21 mouse cellular contexts compared by ENCODE assay signal in genomic region chr2:64069950-64070695, GRCm38 (mm10). TPM values are rescaled to one million over a fixed set of nuclear protein-coding genes. Genes with fewer than 3 reads are reported as not detected.
DNase-seq lines count a peak whose midpoint lies in the region; ATAC-seq and TF ChIP-seq lines count a peak whose summit lies in the region.
"Had no signal": no experiment of that assay in that cellular context is flagged by ENCODE, and none has a peak within 500 bp of the region (broad histone marks: within the 10 kb centered on the region; RNA-seq: fewer than 3 reads in every experiment).

No protein-coding gene starts in this region.

- no peaks in the 10 kb centered on the region; the same call in 1 of the 2 replicates for H3K79me2 ChIP-seq in liver, adult 2 months (ENCODE audit: control insufficient read depth, insufficient read depth, low read length)

- no peaks in the 10 kb centered on the region for H3K36me3 ChIP-seq in liver, adult 2 months (ENCODE audit: control insufficient read depth, insufficient read depth, low read length)
- H3K36me3 ChIP-seq in liver, embryonic 12.5 days = no peaks in the 10 kb centered on the region
- no peaks in the 10 kb centered on the region for H3K36me3 ChIP-seq in heart, embryonic 11.5 days (ENCODE audit: control insufficient read depth, insufficient read depth, low read length)
- H3K36me3 ChIP-seq in embryonic facial prominence, embryonic 10.5 days (replicated peaks) = no peaks in the 10 kb centered on the region
- H3K36me3 ChIP-seq in midbrain, embryonic 11.5 days (ENCODE audit: control insufficient read depth, insufficient read depth, low read length) = no peaks in the 10 kb centered on the region
- H3K36me3 ChIP-seq: embryonic facial prominence, embryonic 12.5 days; limb, embryonic 13.5 days; neural tube, embryonic 12.5 days; stomach, embryonic 15.5 days had no signal

- no peak for TF ChIP-seq POLR2A in liver, adult 2 months (IDR thresholded peaks at IDR 0.05; ENCODE audit: extremely low read depth, insufficient read depth, low read length)
- TF ChIP-seq POLR2A in lung, adult 2 months (IDR thresholded peaks at IDR 0.05; ENCODE audit: borderline replicate concordance, extremely low read depth, low read depth, low read length) = no peak

- no peaks in the 10 kb centered on the region for H3K9me3 ChIP-seq in liver, embryonic 12.5 days (replicated peaks)
- H3K9me3 ChIP-seq in heart, embryonic 11.5 days (replicated peaks; ENCODE audit: control insufficient read depth, low read length) = no peaks in the 10 kb centered on the region
- no peaks in the 10 kb centered on the region for H3K9me3 ChIP-seq in embryonic facial prominence, embryonic 10.5 days
- no peaks in the 10 kb centered on the region for H3K9me3 ChIP-seq in midbrain, embryonic 11.5 days (ENCODE audit: control insufficient read depth, low read length)
- H3K9me3 ChIP-seq: embryonic facial prominence, embryonic 12.5 days; limb, embryonic 13.5 days; neural tube, embryonic 12.5 days; stomach, embryonic 15.5 days had no signal

- no peaks in the 10 kb centered on the region for H3K27me3 ChIP-seq in liver, adult 2 months (ENCODE audit: control insufficient read depth, insufficient read depth, low read length)
- no peaks in the 10 kb centered on the region for H3K27me3 ChIP-seq in liver, embryonic 12.5 days (replicated peaks)
- no peaks in the 10 kb centered on the region for H3K27me3 ChIP-seq in heart, embryonic 11.5 days (ENCODE audit: control insufficient read depth, insufficient read depth, low read length)
- no peaks in the 10 kb centered on the region for H3K27me3 ChIP-seq in embryonic facial prominence, embryonic 10.5 days (replicated peaks; ENCODE audit: low read depth, poor library complexity, severe bottlenecking)
- no peaks in the 10 kb centered on the region for H3K27me3 ChIP-seq in midbrain, embryonic 11.5 days (ENCODE audit: control insufficient read depth, insufficient read depth, low read length)
- H3K27me3 ChIP-seq: embryonic facial prominence, embryonic 12.5 days; limb, embryonic 13.5 days; neural tube, embryonic 12.5 days; stomach, embryonic 15.5 days had no signal

- no peak overlapping the region for H3K9ac ChIP-seq in liver, adult 2 months (ENCODE audit: low read depth, low read length)
- no peak overlapping the region for H3K9ac ChIP-seq in liver, embryonic 12.5 days
- H3K9ac ChIP-seq in heart, embryonic 11.5 days (ENCODE audit: low read depth, low read length) = no peak overlapping the region
- H3K9ac ChIP-seq in midbrain, embryonic 11.5 days (ENCODE audit: low read length) = no peak overlapping the region
- H3K9ac ChIP-seq: embryonic facial prominence, embryonic 12.5 days; forebrain, postnatal 0 days; limb, embryonic 13.5 days; neural tube, embryonic 12.5 days; stomach, embryonic 15.5 days had no signal

- no peak overlapping the region for H3K27ac ChIP-seq in liver, adult 2 months (replicated peaks; ENCODE audit: insufficient read depth, low read depth, low read length)
- no peak overlapping the region for H3K27ac ChIP-seq in liver, embryonic 12.5 days
- no peak overlapping the region for H3K27ac ChIP-seq in heart, embryonic 11.5 days (ENCODE audit: low read depth, low read length)
- no peak overlapping the region for H3K27ac ChIP-seq in embryonic facial prominence, embryonic 10.5 days (replicated peaks)
- H3K27ac ChIP-seq in midbrain, embryonic 11.5 days (ENCODE audit: low read depth, low read length) = no peak overlapping the region
- H3K27ac ChIP-seq: embryonic facial prominence, embryonic 12.5 days; hindbrain, postnatal 0 days; limb, embryonic 13.5 days; neural tube, embryonic 12.5 days; stomach, embryonic 15.5 days had no signal

- TF ChIP-seq CTCF in liver, adult 2 months (IDR thresholded peaks at IDR 0.05; ENCODE audit: low read depth, low read length) = no peak
- TF ChIP-seq CTCF in lung, adult 2 months (IDR thresholded peaks at IDR 0.05; ENCODE audit: insufficient read depth, low read length) = no peak

- ATAC-seq in liver, embryonic 12.5 days = no peak
- peak; percentile 75; the same call in 1 of the 2 replicates for ATAC-seq in heart, embryonic 11.5 days (replicated peaks; ENCODE audit: insufficient number of reproducible peaks, low FRiP score, low TSS enrichment)
- ATAC-seq in midbrain, embryonic 11.5 days (ENCODE audit: low FRiP score) = no peak
- ATAC-seq: forebrain, postnatal 0 days; hindbrain, postnatal 0 days had no signal

- 24% methylated on average over 10 of the region's 10 CpGs for WGBS in liver, adult 2 months
- 72% methylated on average over 10 of the region's 10 CpGs for WGBS in liver, embryonic 12.5 days (ENCODE audit: insufficient replicate concordance)
- WGBS in heart, embryonic 11.5 days (ENCODE audit: insufficient replicate concordance) = 56% methylated on average over 10 of the region's 10 CpGs
- WGBS in lung, adult 2 months = 78% methylated on average over 10 of the region's 10 CpGs
- WGBS in embryonic facial prominence, embryonic 10.5 days = 91% methylated on average over 10 of the region's 10 CpGs
- 92% methylated on average over 10 of the region's 10 CpGs for WGBS in midbrain, embryonic 11.5 days

- DNase-seq in liver, adult 2 months (ENCODE audit: extremely low read depth, low read depth, low spot score) = peak; percentile 97
- DNase-seq in heart, postnatal 10 days = peak; percentile 54 to 61
- DNase-seq in lung, adult 2 months = no peak
- no peak for DNase-seq in embryonic facial prominence, embryonic 10.5 days (ENCODE audit: low spot score)
- DNase-seq in midbrain, embryonic 11.5 days (ENCODE audit: low spot score, missing footprints) = no peak
- DNase-seq: cerebellum, adult 2 months; forebrain, postnatal 0 days; kidney, adult 8-10 months; kidney, postnatal 4 days; lung, postnatal 14 days; spleen, adult 18-20 months; thymus, adult 2 months had no signal

- peaks cover 8% of the 10 kb centered on the region; the same call in 1 of the 2 replicates for H3K4me1 ChIP-seq in liver, adult 2 months (ENCODE audit: control insufficient read depth, insufficient read depth, low read length)
- no peaks in the 10 kb centered on the region for H3K4me1 ChIP-seq in liver, embryonic 12.5 days
- H3K4me1 ChIP-seq in heart, embryonic 11.5 days (ENCODE audit: control insufficient read depth, insufficient read depth, low read length) = peaks cover 16% of the 10 kb centered on the region
- no peaks in the 10 kb centered on the region for H3K4me1 ChIP-seq in lung, adult 2 months (ENCODE audit: control insufficient read depth, insufficient read depth, low read length)
- H3K4me1 ChIP-seq in embryonic facial prominence, embryonic 10.5 days = peaks cover 33% of the 10 kb centered on the region
- H3K4me1 ChIP-seq in midbrain, embryonic 11.5 days (ENCODE audit: control insufficient read depth, insufficient read depth, low read length) = peaks cover 7% of the 10 kb centered on the region

- H3K4me2 ChIP-seq in liver, embryonic 12.5 days = no peak overlapping the region
- peak overlapping the region; percentile 36 for H3K4me2 ChIP-seq in heart, embryonic 11.5 days
- no peak overlapping the region for H3K4me2 ChIP-seq in midbrain, embryonic 11.5 days
- H3K4me2 ChIP-seq: embryonic facial prominence, embryonic 12.5 days; limb, embryonic 13.5 days; neural tube, embryonic 12.5 days; stomach, embryonic 15.5 days had no signal

- intact Hi-C loops in heart, postnatal 10 days (cut with DNase I) = loop anchor here (2.0 to 10.0 kb wide), 3 partner anchors 27 to 235 kb away; no protein-coding TSS in a partner anchor

- H3K4me3 ChIP-seq in liver, adult 2 months (ENCODE audit: insufficient read depth, low read depth, low read length) = no peak overlapping the region
- H3K4me3 ChIP-seq in liver, embryonic 12.5 days = no peak overlapping the region
- H3K4me3 ChIP-seq in heart, embryonic 11.5 days (ENCODE audit: low read depth, low read length) = no peak overlapping the region
- H3K4me3 ChIP-seq in lung, adult 2 months (replicated peaks; ENCODE audit: extremely low read depth, low read depth, low read length) = no peak overlapping the region
- no peak overlapping the region for H3K4me3 ChIP-seq in embryonic facial prominence, embryonic 10.5 days
- H3K4me3 ChIP-seq in midbrain, embryonic 11.5 days (ENCODE audit: low read depth, low read length) = no peak overlapping the region
- H3K4me3 ChIP-seq: embryonic facial prominence, embryonic 12.5 days; limb, embryonic 13.5 days; neural tube, embryonic 12.5 days; stomach, embryonic 15.5 days had no signal

RNA-seq across cellular contexts. Expression of gene Fign, which starts 27.7 kb away (rescaled TPM):
- total RNA-seq in liver, adult 2 months (2014; rRNA removed) = 2.1 and 3.5 TPM in 2 replicates
- polyA plus RNA-seq in liver, adult 2 months (2012; rRNA removed) = 1.9 and 3.0 TPM in 2 replicates
- polyA plus RNA-seq in liver, embryonic 12.5 days (2016; fragmentation: Nextera tagmentation; extraction: Ambion mirVana) = 3.2 and 3.9 TPM in 2 replicates
- polyA plus RNA-seq in heart, embryonic 11.5 days (2014; fragmentation: Nextera tagmentation; extraction: Ambion mirVana) = 11.8 and 11.9 TPM in 2 replicates
- 10 to 100 TPM in 1 of 2 experiments, 1 to 10 TPM in 1; 7.9 to 12.4 TPM for total RNA-seq in heart, postnatal 10 days (2021)
- 3.6 TPM in 2 replicates for polyA plus RNA-seq in lung, adult 2 months (2012; rRNA removed)
- 21.1 and 28.6 TPM in 2 replicates for polyA plus RNA-seq in embryonic facial prominence, embryonic 10.5 days (2016; fragmentation: Nextera tagmentation; extraction: Ambion mirVana)
- 15.2 and 17.1 TPM in 2 replicates for polyA plus RNA-seq in midbrain, embryonic 11.5 days (2014; fragmentation: Nextera tagmentation; extraction: Ambion mirVana)
- total RNA-seq: hematopoietic stem cell, adult 5-6 weeks; monocyte, adult 5-6 weeks had no signal

Comparison
In these comparisons a context has a peak if more than half of its experiments do, and no peak if none do; other contexts are left out.
1. DNase-seq: peak in liver, adult 2 months (single experiment) and heart, postnatal 10 days (2 of 2); none in lung, adult 2 months (single experiment), embryonic facial prominence, embryonic 10.5 days (single experiment) and midbrain, embryonic 11.5 days (single experiment).